Mouse (Mus musculus) heart, postnatal 0 days (tissue): ENCODE results near the gene Marc1.

Experiments used
- CTCF ChIP-seq: IDR thresholded peaks from 2 replicates; pipeline ENCODE4 v1.5.1; 2016; ENCODE audit warnings: antibody characterized with exemption, control low read depth, low read depth
- EP300 ChIP-seq: IDR thresholded peaks from 2 replicates; pipeline ENCODE4 v1.6.1; 2016; ENCODE audit warnings: antibody characterized with exemption, low read depth

DNA sequence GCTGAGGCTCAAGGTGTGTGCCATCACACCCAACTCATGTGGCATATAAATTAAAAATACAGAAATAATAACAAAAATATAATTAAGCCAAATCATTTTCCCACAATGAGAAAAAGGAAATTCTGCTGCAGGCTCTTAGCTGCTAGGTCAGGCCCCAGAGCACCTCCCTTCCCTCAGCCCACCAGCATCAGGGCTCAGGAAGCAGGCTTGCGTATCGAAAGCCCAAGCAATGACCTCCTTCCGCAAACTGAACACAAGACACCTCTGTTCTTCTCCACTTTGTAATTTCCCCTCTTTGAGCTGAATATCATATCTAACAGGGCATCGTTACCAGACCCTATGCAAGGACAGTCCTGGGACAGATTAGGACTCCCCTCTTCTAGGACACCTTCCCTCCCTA, 5.4 kb downstream of the Marc1 start:
- TF ChIP-seq CTCF (no peak), EP300 (no peak)
